Mouse (Mus musculus) midbrain, embryonic 12.5 days (tissue): ENCODE measurements around the gene Specc1. TPM values are rescaled to one million over a fixed set of nuclear protein-coding genes. Genes with fewer than 3 reads are reported as not detected.
"Not testable (repeated sequence)": the region's sequence is repeated elsewhere in the genome, so short reads cannot be mapped to it uniquely, and the experiment has no call there.

Experiments used
- ATAC-seq: fragments of 200-750 bp; cut with Nextera tagmentation; 2 replicates; pipeline ENCODE4 v1.8.0; 2017; ENCODE audit warnings: low read depth, moderate TSS enrichment, moderate library complexity; ENCODE audit not compliant: low FRiP score
- H3K27ac ChIP-seq: fragments of 300-500 bp; sonication (generic); replicated peaks from 2 replicates; pipeline ENCODE4 v1.5.1; 2016; ENCODE audit warnings: mild to moderate bottlenecking
- H3K27me3 ChIP-seq: fragments of 300-500 bp; sonication (generic); 2 replicates; pipeline ENCODE4 v1.6.1; 2016; ENCODE audit warnings: mild to moderate bottlenecking
- H3K36me3 ChIP-seq: fragments of 300-500 bp; sonication (generic); 2 replicates; pipeline ENCODE4 v1.6.1; 2016
- H3K4me1 ChIP-seq: fragments of 300-500 bp; sonication (generic); 2 replicates; pipeline ENCODE4 v1.6.1; 2016
- H3K4me2 ChIP-seq: fragments of 300-500 bp; sonication (generic); replicated peaks from 2 replicates; pipeline ENCODE4 v1.6.1; 2016; ENCODE audit warnings: mild to moderate bottlenecking, moderate library complexity
- H3K4me3 ChIP-seq: fragments of 300-500 bp; sonication (generic); 2 replicates; pipeline ENCODE4 v1.5.1; 2016; ENCODE audit warnings: mild to moderate bottlenecking
- H3K9ac ChIP-seq: fragments of 300-500 bp; sonication (generic); replicated peaks from 2 replicates; pipeline ENCODE4 v1.6.1; 2016; ENCODE audit warnings: mild to moderate bottlenecking, moderate library complexity
- H3K9me3 ChIP-seq: fragments of 300-500 bp; sonication (generic); 2 replicates; pipeline ENCODE4 v1.6.1; 2016; ENCODE audit warnings: mild to moderate bottlenecking
- WGBS: fragments of 180-500 bp; shearing (Covaris S2); methylation state at CpG from one replicate; pipeline ENCODE4 v1.1.7; 2016; 5-methylcytosine and 5-hydroxymethylcytosine counted together
- polyA plus RNA-seq: library from polyadenylated mRNA; unstranded; fragments of >200 nt; fragmentation: Nextera tagmentation; extraction: Ambion mirVana; gene quantifications from 2 replicates; pipeline ENCODE4 v1.2.1, GENCODE M21; 2016

The Specc1 gene
- polyA plus RNA-seq, 1 experiment from 2014 or later = 16.6 TPM

- no peak for ATAC-seq
- H3K9ac ChIP-seq = no peak overlapping the region
- no peaks in the 10 kb centered on the region for H3K4me1 ChIP-seq
- H3K4me2 ChIP-seq = no peak overlapping the region
- no peaks in the 10 kb centered on the region for H3K36me3 ChIP-seq
- H3K27me3 ChIP-seq = no peaks in the 10 kb centered on the region
- no peak overlapping the region for H3K27ac ChIP-seq
- WGBS = 2% methylated on average over 3 of the region's 3 CpGs
- H3K4me3 ChIP-seq = no peak overlapping the region
- no peaks in the 10 kb centered on the region for H3K9me3 ChIP-seq
Measured at GRCm38 (mm10) chr11:61949315-61949714, 7.2 kb upstream of the Specc1 start.

GRCm38 (mm10) chr11:61950632-61951031 is 5.9 kb upstream of the Specc1 start:
- H3K27ac ChIP-seq = no peak overlapping the region
- no peaks in the 10 kb centered on the region for H3K9me3 ChIP-seq
- no peaks in the 10 kb centered on the region for H3K27me3 ChIP-seq
- WGBS = 20% methylated on average over 10 of the region's 10 CpGs
- no peaks in the 10 kb centered on the region for H3K4me1 ChIP-seq
- no peak overlapping the region for H3K9ac ChIP-seq
- H3K4me2 ChIP-seq = no peak overlapping the region
- no peaks in the 10 kb centered on the region for H3K36me3 ChIP-seq
- ATAC-seq = no peak
- no peak overlapping the region for H3K4me3 ChIP-seq

DNA sequence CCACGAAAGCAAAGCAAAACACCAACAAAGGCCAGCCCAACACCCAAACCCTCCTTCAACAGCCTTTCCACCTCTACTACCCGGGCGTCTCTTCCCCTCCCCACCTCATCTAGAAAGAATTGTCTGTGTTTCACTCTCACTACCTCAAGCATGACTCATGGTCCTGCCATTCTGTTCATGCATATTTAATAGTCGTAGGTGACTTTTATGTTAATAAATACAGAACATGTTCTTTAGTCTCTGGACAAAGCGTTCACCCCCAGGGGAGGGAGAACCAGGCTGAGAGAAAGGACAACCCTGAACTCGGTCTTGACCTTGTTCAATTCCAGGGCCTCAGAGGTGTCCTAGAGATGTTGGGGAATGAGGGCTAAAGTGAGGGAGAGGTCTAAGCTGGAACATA is 1.4 kb upstream of the Specc1 start:
- Histone ChIP-seq H3K27me3 (peaks cover 24% of the 10 kb centered on the region), H3K4me1 (no peaks in the 10 kb centered on the region; the same call in 1 of the 2 replicates), H3K4me2 (no peak overlapping the region), H3K9me3 (no peaks in the 10 kb centered on the region), H3K27ac (no peak overlapping the region), H3K9ac (no peak overlapping the region), H3K36me3 (no peaks in the 10 kb centered on the region), H3K4me3 (no peak overlapping the region)
- ATAC-seq = no peak
- 82% methylated on average over 6 of the region's 6 CpGs for WGBS

DNA sequence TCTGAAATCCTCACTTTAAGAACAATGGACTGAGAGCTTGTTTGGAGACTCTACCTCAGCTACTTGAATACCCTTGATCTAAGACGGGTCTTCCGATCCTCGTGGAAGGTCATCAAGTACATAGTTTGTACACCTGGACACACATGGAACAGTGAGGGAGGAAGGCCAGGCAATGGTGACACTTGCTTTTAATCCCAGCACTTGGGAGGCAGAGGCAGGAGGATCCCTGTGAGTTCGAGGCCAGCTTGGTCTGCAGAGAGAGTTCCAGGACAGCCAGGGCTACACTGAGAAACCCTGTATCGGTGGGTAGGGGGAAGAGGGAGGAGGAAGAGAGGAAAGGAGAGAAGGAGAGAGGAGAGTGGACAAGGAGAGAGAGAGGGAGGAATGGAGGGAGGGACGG is 612 bp upstream of the Specc1 start:
- Histone ChIP-seq H3K36me3 (no peaks in the 10 kb centered on the region), H3K4me3 (no peak overlapping the region; the same call in 1 of the 2 replicates), H3K9ac (no peak overlapping the region), H3K4me2 (peak overlapping the region; percentile 100), H3K4me1 (no peaks in the 10 kb centered on the region; the same call in 1 of the 2 replicates), H3K27me3 (peaks cover 24% of the 10 kb centered on the region), H3K9me3 (no peaks in the 10 kb centered on the region), H3K27ac (no peak overlapping the region)
- 80% methylated on average over 6 of the region's 6 CpGs for WGBS
- no peak for ATAC-seq

DNA sequence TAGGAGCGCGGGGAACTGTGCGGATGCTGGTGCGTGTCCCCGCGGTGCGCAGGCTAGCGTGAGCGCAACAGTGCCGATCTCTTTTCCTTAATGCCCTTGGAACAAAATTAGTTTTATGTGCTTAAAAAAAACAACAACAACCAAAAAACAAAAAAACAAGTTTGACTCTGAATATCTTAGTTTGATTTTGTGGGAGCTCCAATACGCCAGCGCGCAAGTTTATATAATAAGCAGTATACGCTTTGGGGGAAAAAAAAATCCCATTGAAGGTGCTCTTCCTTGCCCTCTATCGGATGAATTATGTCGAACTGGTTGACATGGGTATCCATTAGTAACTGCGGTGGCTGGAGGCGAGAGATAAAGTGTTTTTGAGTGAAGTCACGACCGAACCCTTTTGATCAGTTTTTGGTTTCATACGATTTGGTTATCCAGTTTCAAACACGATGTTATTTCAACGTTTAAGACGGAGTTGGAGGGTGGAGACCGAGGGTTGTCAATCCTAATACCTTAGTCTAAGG is 792 bp downstream of the Specc1 start:
- Histone ChIP-seq H3K4me1 (no peaks in the 10 kb centered on the region; the same call in 1 of the 2 replicates), H3K4me3 (peak overlapping the region; percentile 72), H3K27ac (no peak overlapping the region), H3K9ac (peak overlapping the region; percentile 63), H3K27me3 (peaks cover 24% of the 10 kb centered on the region), H3K9me3 (no peaks in the 10 kb centered on the region), H3K36me3 (no peaks in the 10 kb centered on the region), H3K4me2 (peak overlapping the region; percentile 100)
- 6% methylated on average over 25 of the region's 25 CpGs for WGBS
- no peak for ATAC-seq

DNA sequence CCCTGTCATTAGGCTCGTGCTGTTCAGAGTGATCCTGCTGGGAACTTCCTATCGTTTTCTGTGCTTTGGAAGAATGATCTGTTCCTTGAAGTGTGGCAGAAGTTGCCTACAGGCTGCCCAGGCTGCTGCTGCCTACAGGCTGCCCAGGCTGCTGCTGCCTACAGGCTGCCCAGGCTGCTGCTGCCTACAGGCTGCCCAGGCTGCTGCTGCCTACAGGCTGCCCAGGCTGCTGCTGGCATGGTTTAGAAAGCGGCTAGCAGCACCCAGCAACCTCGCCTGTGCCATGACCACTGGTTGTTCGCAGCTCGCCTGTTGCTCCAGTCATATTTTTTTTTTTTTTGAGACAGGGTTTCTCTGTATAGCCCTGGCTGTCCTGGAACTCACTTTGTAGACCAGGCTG is 2.1 kb downstream of the Specc1 start:
- not testable (repeated sequence) for H3K27ac ChIP-seq, ATAC-seq, H3K36me3 ChIP-seq, H3K4me1 ChIP-seq, H3K9ac ChIP-seq, H3K4me3 ChIP-seq, H3K4me2 ChIP-seq, H3K9me3 ChIP-seq
- peaks cover 24% of the 10 kb centered on the region for H3K27me3 ChIP-seq
- 70% methylated on average over 6 of the region's 6 CpGs for WGBS

DNA sequence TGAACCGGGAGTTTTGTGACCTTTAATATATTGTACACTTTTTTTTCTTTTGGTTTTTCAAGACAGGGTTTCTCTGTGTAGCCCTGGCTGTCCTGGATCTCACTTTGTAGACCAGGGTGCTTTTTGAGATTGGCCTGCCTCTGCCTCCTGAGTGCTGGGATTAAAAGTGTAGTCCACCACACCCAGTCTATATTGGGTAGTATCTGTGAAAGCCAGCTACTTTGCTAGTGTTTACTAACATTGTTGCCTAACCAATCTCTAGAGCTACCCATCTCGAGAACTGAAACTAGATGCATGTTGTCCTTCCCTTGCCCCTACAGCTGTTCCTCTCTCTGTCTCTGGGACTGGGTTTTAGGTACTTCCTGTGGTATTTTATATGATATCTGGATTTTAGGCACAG is 3.5 kb downstream of the Specc1 start:
- Histone ChIP-seq H3K9me3 (no peaks in the 10 kb centered on the region), H3K36me3 (no peaks in the 10 kb centered on the region), H3K27ac (no peak overlapping the region), H3K4me3 (no peak overlapping the region), H3K4me1 (no peaks in the 10 kb centered on the region; the same call in 1 of the 2 replicates), H3K27me3 (peaks cover 24% of the 10 kb centered on the region), H3K9ac (no peak overlapping the region), H3K4me2 (no peak overlapping the region)
- WGBS = 83% methylated on average over 2 of the region's 2 CpGs
- no peak for ATAC-seq

DNA sequence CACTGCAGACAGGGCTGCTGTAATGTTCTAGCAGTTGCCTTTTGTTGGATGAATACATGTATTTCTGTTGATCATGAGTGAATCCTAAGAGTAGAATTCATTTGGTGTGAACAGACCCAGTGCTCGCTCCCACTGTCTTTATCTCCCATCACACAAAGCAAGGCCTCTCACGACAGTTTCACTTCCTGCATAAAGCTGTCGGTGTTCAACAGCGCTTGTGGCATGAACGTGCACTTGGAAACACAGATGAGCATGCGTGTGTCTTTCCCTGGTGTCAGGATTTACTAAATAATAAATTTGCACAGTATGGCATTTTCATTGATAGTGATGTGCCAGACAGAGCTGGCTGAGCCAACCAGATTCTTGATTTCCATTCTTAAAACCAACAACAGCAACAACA is 6.1 kb downstream of the Specc1 start:
- no peaks in the 10 kb centered on the region for H3K4me1 ChIP-seq
- H3K9ac ChIP-seq = no peak overlapping the region
- no peak overlapping the region for H3K27ac ChIP-seq
- 84% methylated on average over 6 of the region's 6 CpGs for WGBS
- no peaks in the 10 kb centered on the region for H3K9me3 ChIP-seq
- H3K27me3 ChIP-seq = peaks cover 13% of the 10 kb centered on the region
- no peak for ATAC-seq
- no peak overlapping the region for H3K4me3 ChIP-seq
- H3K36me3 ChIP-seq = no peaks in the 10 kb centered on the region
- H3K4me2 ChIP-seq = no peak overlapping the region

DNA sequence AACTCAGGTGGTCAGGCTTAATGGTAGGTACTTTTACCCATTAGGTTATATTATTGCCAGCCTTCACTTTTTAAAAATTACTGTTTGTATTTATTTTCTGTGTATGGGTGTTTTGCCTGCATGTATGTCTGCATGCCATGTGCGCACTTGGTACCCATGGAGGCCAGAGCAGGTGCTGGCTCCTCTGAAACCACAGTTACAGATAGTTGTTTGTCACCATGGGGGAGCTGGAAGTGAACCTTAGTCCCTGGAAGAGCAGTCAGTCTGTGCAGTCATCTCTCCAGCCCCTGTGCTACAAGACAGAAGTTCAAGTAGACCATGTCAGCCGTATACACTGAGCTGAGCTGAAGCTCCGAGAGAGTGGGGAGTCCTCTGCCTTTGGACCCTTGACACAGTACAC is 6.6 kb downstream of the Specc1 start:
- H3K4me1 ChIP-seq = no peaks in the 10 kb centered on the region
- no peak overlapping the region for H3K27ac ChIP-seq
- 90% methylated on average over 3 of the region's 3 CpGs for WGBS
- H3K4me2 ChIP-seq = no peak overlapping the region
- ATAC-seq = no peak
- H3K36me3 ChIP-seq = no peaks in the 10 kb centered on the region
- H3K9ac ChIP-seq = no peak overlapping the region
- H3K27me3 ChIP-seq = peaks cover 8% of the 10 kb centered on the region
- H3K9me3 ChIP-seq = no peaks in the 10 kb centered on the region
- H3K4me3 ChIP-seq = no peak overlapping the region

DNA sequence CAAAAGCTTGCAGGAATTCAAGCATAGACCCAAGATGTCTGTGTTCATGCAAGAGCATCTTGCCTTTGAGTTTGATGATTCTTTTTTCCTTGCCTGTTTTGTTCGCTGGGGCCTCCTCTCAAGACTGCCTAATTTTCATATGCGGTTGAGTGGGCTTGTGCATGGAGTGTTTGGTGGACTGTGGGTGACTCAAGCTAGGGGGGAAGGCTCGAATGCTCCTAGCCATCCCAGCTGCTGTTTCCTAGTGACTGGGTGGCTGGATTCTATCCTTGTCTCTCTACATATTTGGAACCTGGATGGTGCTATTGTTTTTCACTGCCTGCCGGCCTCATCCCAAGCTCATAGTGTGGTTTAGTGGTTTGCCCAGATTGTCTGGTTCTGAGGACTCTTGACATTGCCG is 8.0 kb downstream of the Specc1 start:
- Histone ChIP-seq H3K4me3 (no peak overlapping the region), H3K4me2 (no peak overlapping the region), H3K9me3 (no peaks in the 10 kb centered on the region), H3K27ac (no peak overlapping the region), H3K9ac (no peak overlapping the region), H3K36me3 (no peaks in the 10 kb centered on the region), H3K4me1 (no peaks in the 10 kb centered on the region), H3K27me3 (peaks cover under 1% of the 10 kb centered on the region; the same call in 1 of the 2 replicates)
- 92% methylated on average over 5 of the region's 5 CpGs for WGBS
- no peak for ATAC-seq

DNA sequence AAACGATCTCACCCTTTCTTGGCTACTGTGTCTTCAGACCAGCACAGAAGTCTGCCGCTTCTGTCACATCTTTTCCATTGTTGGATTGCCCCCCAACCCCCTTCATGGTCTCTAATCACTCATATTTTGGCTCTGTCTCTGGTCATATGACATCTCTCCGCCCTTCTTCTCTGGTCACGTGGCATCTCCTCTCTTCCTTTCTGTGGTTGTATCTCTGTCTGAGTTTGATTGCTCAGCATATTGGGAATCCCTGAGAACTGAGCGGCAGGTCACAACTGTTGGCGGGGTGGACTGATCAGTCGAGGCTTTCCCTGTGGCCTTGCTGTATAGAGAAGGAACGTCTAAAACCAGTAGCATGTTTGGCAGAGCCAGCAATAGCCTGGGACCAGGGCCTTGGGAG is 10.5 kb downstream of the Specc1 start:
- no peak overlapping the region for H3K9ac ChIP-seq
- H3K27me3 ChIP-seq = no peaks in the 10 kb centered on the region
- H3K4me2 ChIP-seq = no peak overlapping the region
- ATAC-seq = no peak
- no peaks in the 10 kb centered on the region for H3K9me3 ChIP-seq
- no peak overlapping the region for H3K27ac ChIP-seq
- H3K36me3 ChIP-seq = no peaks in the 10 kb centered on the region
- no peaks in the 10 kb centered on the region for H3K4me1 ChIP-seq
- no peak overlapping the region for H3K4me3 ChIP-seq
- WGBS = 83% methylated on average over 8 of the region's 8 CpGs

DNA sequence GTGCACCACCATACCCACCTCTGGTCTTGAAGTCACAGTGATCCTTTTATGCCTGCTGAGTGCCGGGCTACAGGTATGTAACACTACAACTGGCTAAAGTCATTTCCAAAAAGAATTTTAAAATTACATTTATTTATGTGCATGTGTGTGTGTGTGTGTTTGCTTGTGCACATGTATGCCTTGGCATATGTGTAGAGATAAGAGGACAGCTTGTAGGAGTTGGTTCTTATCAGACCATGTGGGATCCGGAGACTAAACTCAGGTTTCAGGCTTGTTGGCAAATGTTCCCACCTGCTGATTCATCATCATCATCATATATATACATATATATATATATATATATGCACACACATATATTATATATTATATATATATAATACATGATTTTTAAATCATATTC is 12.3 kb downstream of the Specc1 start:
- Histone ChIP-seq H3K4me2 (no peak overlapping the region), H3K27me3 (no peaks in the 10 kb centered on the region), H3K4me1 (no peaks in the 10 kb centered on the region), H3K27ac (no peak overlapping the region), H3K9me3 (no peaks in the 10 kb centered on the region), H3K9ac (no peak overlapping the region), H3K36me3 (no peaks in the 10 kb centered on the region), H3K4me3 (no peak overlapping the region)
- WGBS = 96% methylated on average over 2 of the region's 2 CpGs
- no peak for ATAC-seq

DNA sequence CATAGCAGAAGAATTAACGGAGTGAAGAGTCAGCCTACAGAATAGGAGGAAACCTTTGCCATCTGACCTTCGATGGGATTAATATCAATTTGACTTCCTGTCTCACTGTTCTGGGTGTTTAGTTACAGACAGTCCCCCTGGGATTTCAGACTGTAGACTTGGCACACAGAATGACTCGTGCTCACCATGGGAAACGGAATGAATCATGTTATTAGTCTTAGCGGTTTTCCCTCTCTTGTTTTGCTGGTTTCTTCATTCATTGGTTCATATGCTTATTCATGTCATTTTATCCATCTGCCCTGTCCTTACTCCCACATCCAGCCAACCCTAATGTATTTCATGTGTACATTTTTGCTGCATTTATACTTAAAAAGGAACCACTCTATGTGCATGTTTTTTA is 14.3 kb downstream of the Specc1 start:
- H3K4me3 ChIP-seq = no peak overlapping the region
- 69% methylated on average over 5 of the region's 5 CpGs for WGBS
- H3K36me3 ChIP-seq = no peaks in the 10 kb centered on the region
- no peak overlapping the region for H3K4me2 ChIP-seq
- no peak overlapping the region for H3K9ac ChIP-seq
- no peaks in the 10 kb centered on the region for H3K4me1 ChIP-seq
- no peaks in the 10 kb centered on the region for H3K9me3 ChIP-seq
- H3K27me3 ChIP-seq = no peaks in the 10 kb centered on the region
- no peak for ATAC-seq
- no peak overlapping the region for H3K27ac ChIP-seq
